Mouse (Mus musculus): ENCODE measurements at regions not wholly inside any gene's neighbourhood (a gene's known extent, or its start where the extent isn't known, plus 50 kb on each side); places are given as distances from the start of the nearest gene placed in this dataset.

GRCm38 (mm10) chr8:36304809-36305208 is 539.2 kb downstream of the Gm19410 start:
- DNase-seq (ENCODE audit: low read depth, low spot score), result no peak

- DNase-seq (ENCODE audit: low read depth, low spot score), result no peak
Measured at GRCm38 (mm10) chr8:36306336-36306735, 540.7 kb downstream of the Gm19410 start.

GRCm38 (mm10) chr8:36307496-36307895 is 541.9 kb downstream of the Gm19410 start:
- no peak for DNase-seq (ENCODE audit: low read depth, low spot score)

GRCm38 (mm10) chr8:36308056-36308455 is 542.5 kb downstream of the Gm19410 start:
- DNase-seq (ENCODE audit: low read depth, low spot score), result no peak

GRCm38 (mm10) chr8:36309326-36309725 is 543.7 kb downstream of the Gm19410 start:
- DNase-seq (ENCODE audit: low read depth, low spot score), result no peak

- no peak for DNase-seq (ENCODE audit: low read depth, low spot score)
Measured at GRCm38 (mm10) chr8:36309952-36310351, 544.4 kb downstream of the Gm19410 start.

- DNase-seq (ENCODE audit: low read depth, low spot score), result no peak
Measured at GRCm38 (mm10) chr8:36311734-36312133, 546.1 kb downstream of the Gm19410 start.

- no peak for DNase-seq (ENCODE audit: low read depth, low spot score)
Measured at GRCm38 (mm10) chr8:36312963-36313362, 547.4 kb downstream of the Gm19410 start.

- DNase-seq (ENCODE audit: low read depth, low spot score), result no peak
Measured at GRCm38 (mm10) chr8:36318396-36318795, 552.8 kb downstream of the Gm19410 start.

- peak; percentile 10 for DNase-seq (ENCODE audit: low read depth, low spot score)
Measured at GRCm38 (mm10) chr8:36318884-36319283, 553.3 kb downstream of the Gm19410 start.

GRCm38 (mm10) chr8:36319314-36319959 is 553.8 kb downstream of the Gm19410 start:
- DNase-seq (ENCODE audit: low read depth, low spot score), result no peak

- no peak for DNase-seq (ENCODE audit: low read depth, low spot score)
Measured at GRCm38 (mm10) chr8:36322125-36322524, 556.5 kb downstream of the Gm19410 start.

GRCm38 (mm10) chr8:36322578-36322977 is 557.0 kb downstream of the Gm19410 start:
- no peak for DNase-seq (ENCODE audit: low read depth, low spot score)

- no peak for DNase-seq (ENCODE audit: low read depth, low spot score)
Measured at GRCm38 (mm10) chr8:36338628-36339027, 573.0 kb downstream of the Gm19410 start.

GRCm38 (mm10) chr8:36339449-36339848 is 573.9 kb downstream of the Gm19410 start:
- DNase-seq (ENCODE audit: low read depth, low spot score), result no peak

GRCm38 (mm10) chr8:36340454-36340853 is 574.9 kb downstream of the Gm19410 start:
- DNase-seq (ENCODE audit: low read depth, low spot score), result no peak

GRCm38 (mm10) chr8:36341965-36342364 is 576.4 kb downstream of the Gm19410 start:
- no peak for DNase-seq (ENCODE audit: low read depth, low spot score)

- no peak for DNase-seq (ENCODE audit: low read depth, low spot score)
Measured at GRCm38 (mm10) chr8:36342650-36343049, 577.1 kb downstream of the Gm19410 start.

GRCm38 (mm10) chr8:36346682-36347324 is 581.2 kb downstream of the Gm19410 start:
- DNase-seq (ENCODE audit: low read depth, low spot score), result peak; percentile 75

- DNase-seq (ENCODE audit: low read depth, low spot score), result no peak
Measured at GRCm38 (mm10) chr8:36348067-36348466, 582.5 kb downstream of the Gm19410 start.

GRCm38 (mm10) chr8:36354926-36355325 is 589.3 kb downstream of the Gm19410 start:
- peak; percentile 20 for DNase-seq (ENCODE audit: low read depth, low spot score)

- DNase-seq (ENCODE audit: low read depth, low spot score), result no peak
Measured at GRCm38 (mm10) chr8:36358998-36359397, 593.4 kb downstream of the Gm19410 start.

GRCm38 (mm10) chr8:36361255-36361654 is 595.7 kb downstream of the Gm19410 start:
- DNase-seq (ENCODE audit: low read depth, low spot score), result peak; percentile 74

Data from forelimb bud, embryonic 11.5 days (tissue).